Mouse (Mus musculus): ENCODE measurements around the gene Ccdc194. TPM values are rescaled to one million over a fixed set of nuclear protein-coding genes. Genes with fewer than 3 reads are reported as not detected.
A peak's percentile ranks its signal among the peaks of the same experiment; 100 is the strongest.
"Not testable (repeated sequence)": the region's sequence is repeated elsewhere in the genome, so short reads cannot be mapped to it uniquely, and the experiment has no call there.

Gene Ccdc194
- total and polyA plus RNA-seq, 3 experiments, result 0.10 TPM; not detected in 2

GRCm38 (mm10) chr8:71535663-71536062, 10.2 kb upstream of the Ccdc194 start:
- no peak overlapping the region for H3K27ac ChIP-seq
- WGBS, result 71% methylated on average over 5 of the region's 5 CpGs
- intact Hi-C loops (cut with DNase I), result no loop called here
- no peaks in the 10 kb centered on the region for H3K36me3 ChIP-seq (ENCODE audit: control insufficient read depth, insufficient read depth, low read length)
- H3K79me2 ChIP-seq (replicated peaks; ENCODE audit: control insufficient read depth, insufficient read depth, low read length), result no peaks in the 10 kb centered on the region
- DNase-seq, result no peak
- no peak overlapping the region for H3K4me3 ChIP-seq
- no peak for TF ChIP-seq CTCF (IDR thresholded peaks at IDR 0.05)
- no peak for TF ChIP-seq POLR2A (IDR thresholded peaks at IDR 0.05; ENCODE audit: insufficient read depth, low read depth, low read length)
- TF ChIP-seq EP300 (IDR thresholded peaks at IDR 0.05; ENCODE audit: insufficient read depth, low read depth, low read length), result no peak
- H3K4me1 ChIP-seq (ENCODE audit: control insufficient read depth, insufficient read depth, low read length), result peaks cover 5% of the 10 kb centered on the region; the same call in 1 of the 2 replicates
- H3K27me3 ChIP-seq (ENCODE audit: control insufficient read depth, insufficient read depth, low read length), result no peaks in the 10 kb centered on the region
- 0 out of 2 replicates have a peak overlapping the region, but pooled peaks have one; percentile 4 for H3K9ac ChIP-seq (ENCODE audit: low read depth, low read length)

DNA sequence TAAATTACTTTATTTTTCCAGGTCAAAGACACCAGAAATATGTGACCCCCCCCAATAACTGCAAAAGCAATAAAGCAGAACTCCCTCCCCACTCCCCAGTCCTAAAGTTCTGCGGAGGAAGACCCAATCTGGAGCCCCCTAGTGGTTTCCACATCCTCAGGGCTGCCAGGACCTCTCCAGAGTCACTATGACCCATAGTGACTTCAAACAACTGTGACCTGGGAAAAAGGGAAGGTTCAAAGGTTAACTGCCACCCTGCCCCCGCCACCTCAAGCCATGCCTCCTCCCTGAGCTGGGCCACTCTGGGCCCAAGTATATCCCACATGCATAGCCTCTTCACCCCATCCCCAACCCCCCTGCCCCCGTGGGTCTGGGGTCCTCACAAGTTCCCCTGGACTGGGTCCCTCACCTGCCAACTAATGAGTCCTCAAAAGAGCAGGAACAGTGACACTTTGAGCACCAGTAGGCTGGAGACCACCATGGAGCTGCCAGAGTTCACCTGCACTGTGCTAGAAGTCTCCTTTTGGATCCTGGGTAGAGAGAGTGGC, 8.8 kb upstream of the Ccdc194 start:
- Histone ChIP-seq H3K27ac (no peak overlapping the region), H3K4me1 (ENCODE audit: control insufficient read depth, insufficient read depth, low read length) (peaks cover 5% of the 10 kb centered on the region; the same call in 1 of the 2 replicates), H3K4me3 (no peak overlapping the region), H3K36me3 (ENCODE audit: control insufficient read depth, insufficient read depth, low read length) (no peaks in the 10 kb centered on the region), H3K9ac (ENCODE audit: low read depth, low read length) (no peak overlapping the region), H3K27me3 (ENCODE audit: control insufficient read depth, insufficient read depth, low read length) (no peaks in the 10 kb centered on the region), H3K79me2 (replicated peaks; ENCODE audit: control insufficient read depth, insufficient read depth, low read length) (no peaks in the 10 kb centered on the region)
- DNase-seq, result no peak
- intact Hi-C loops (cut with DNase I), result no loop called here
- TF ChIP-seq CTCF (IDR thresholded peaks at IDR 0.05) (peak; percentile 34), POLR2A (IDR thresholded peaks at IDR 0.05; ENCODE audit: insufficient read depth, low read depth, low read length) (no peak)
- WGBS, result 71% methylated on average over 3 of the region's 3 CpGs

DNA sequence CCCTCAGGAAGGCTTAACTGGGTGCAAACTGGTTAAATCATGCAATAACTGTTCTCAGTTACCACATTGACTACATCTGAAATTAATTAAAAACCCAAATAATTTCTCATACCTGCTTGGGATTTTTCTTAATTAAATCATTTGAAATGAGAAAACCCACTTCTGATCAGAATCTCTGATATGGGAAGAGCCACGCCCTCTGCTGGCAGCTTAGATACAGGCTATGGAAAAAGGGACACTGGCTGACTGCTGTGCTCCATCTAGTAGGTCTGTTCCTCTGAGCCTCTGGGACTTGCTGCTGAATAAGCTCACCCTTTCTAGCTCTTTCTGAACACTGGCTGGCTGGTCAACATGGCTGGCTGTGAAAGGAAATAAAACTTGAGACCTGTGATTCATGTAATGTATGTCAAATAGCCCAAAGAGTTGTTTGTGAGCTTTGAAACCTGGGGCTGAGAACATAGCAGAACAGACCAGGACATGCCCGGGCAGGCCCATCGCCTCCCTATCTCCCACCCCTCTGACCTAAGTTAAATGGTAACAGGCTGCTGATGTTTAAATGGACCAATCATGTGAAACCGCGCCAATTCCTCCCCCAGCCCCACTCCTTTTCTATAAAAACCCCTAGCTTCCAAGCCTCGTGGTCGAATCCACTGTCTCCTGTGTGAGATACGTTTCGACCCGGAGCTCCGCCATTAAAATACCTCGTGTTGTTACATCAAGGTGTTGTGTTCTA, 5.4 kb upstream of the Ccdc194 start:
- H3K27me3 ChIP-seq (ENCODE audit: control insufficient read depth, insufficient read depth, low read length); H3K4me3 ChIP-seq; intact Hi-C loops (cut with DNase I); H3K79me2 ChIP-seq (replicated peaks; ENCODE audit: control insufficient read depth, insufficient read depth, low read length); H3K9ac ChIP-seq (ENCODE audit: low read depth, low read length); H3K27ac ChIP-seq; H3K36me3 ChIP-seq (ENCODE audit: control insufficient read depth, insufficient read depth, low read length): not testable (repeated sequence)
- DNase-seq, result peak in 1 of 2 experiments; percentile 14
- WGBS, result 80% methylated on average over 7 of the region's 12 CpGs
- peaks cover 20% of the 10 kb centered on the region for H3K4me1 ChIP-seq (ENCODE audit: control insufficient read depth, insufficient read depth, low read length)
- peak; percentile 69 for TF ChIP-seq CTCF (IDR thresholded peaks at IDR 0.05)

DNA sequence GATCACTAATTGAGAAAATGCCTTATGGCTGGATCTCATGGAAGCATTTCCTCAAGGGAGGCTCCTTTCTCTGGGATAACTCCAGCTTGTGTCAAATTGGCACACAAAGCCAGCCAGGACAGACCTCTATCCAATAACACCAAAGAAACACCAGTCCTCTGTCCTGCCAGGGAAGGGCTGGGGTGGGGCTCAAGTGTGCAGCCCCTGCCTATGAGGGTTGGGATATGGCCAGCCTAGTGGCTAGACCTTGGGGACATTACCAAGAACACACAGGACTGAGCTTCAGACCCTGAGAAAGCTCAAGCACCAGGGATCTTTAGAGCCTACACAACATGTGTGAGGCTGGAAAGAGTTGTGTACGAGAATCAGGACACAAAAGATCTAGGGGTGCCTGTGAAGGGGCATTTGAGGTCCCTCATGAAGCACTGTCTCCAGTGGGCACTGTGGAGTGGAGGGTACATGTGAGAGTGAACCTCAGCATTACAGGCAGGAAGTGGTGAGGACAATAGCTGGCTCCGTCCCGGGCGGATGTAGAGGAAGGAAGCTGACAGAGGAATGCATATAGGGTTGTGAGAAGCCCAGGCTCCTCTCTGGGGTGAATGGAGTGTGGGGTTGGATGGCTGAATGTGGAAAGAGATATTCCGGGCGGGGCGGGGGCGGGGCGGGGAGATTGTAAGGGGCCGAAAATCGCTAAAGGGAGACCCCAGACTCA, 3.0 kb upstream of the Ccdc194 start:
- Histone ChIP-seq H3K27ac (peak overlapping the region; percentile 94), H3K27me3 (ENCODE audit: control insufficient read depth, insufficient read depth, low read length) (no peaks in the 10 kb centered on the region), H3K9ac (ENCODE audit: low read depth, low read length) (no peak overlapping the region), H3K36me3 (ENCODE audit: control insufficient read depth, insufficient read depth, low read length) (no peaks in the 10 kb centered on the region), H3K79me2 (replicated peaks; ENCODE audit: control insufficient read depth, insufficient read depth, low read length) (no peaks in the 10 kb centered on the region), H3K4me3 (no peak overlapping the region), H3K4me1 (ENCODE audit: control insufficient read depth, insufficient read depth, low read length) (peaks cover 19% of the 10 kb centered on the region)
- DNase-seq, result peak; percentile 57 to 66
- TF ChIP-seq EP300 (IDR thresholded peaks at IDR 0.05; ENCODE audit: insufficient read depth, low read depth, low read length), result peak; percentile 71; the same call in 1 of the 2 replicates
- TF ChIP-seq POLR2A (IDR thresholded peaks at IDR 0.05; ENCODE audit: insufficient read depth, low read depth, low read length), result peak; percentile 57; the same call in 1 of the 2 replicates
- no peak for TF ChIP-seq CTCF (IDR thresholded peaks at IDR 0.05)
- intact Hi-C loops (cut with DNase I), result no loop called here
- WGBS, result 40% methylated on average over 11 of the region's 11 CpGs

GRCm38 (mm10) chr8:71527162-71527870, 1.8 kb upstream of the Ccdc194 start:
- H3K9ac ChIP-seq (ENCODE audit: low read depth, low read length), result no peak overlapping the region
- no peaks in the 10 kb centered on the region for H3K27me3 ChIP-seq (ENCODE audit: control insufficient read depth, insufficient read depth, low read length)
- H3K79me2 ChIP-seq (replicated peaks; ENCODE audit: control insufficient read depth, insufficient read depth, low read length), result no peaks in the 10 kb centered on the region
- no peak for TF ChIP-seq CTCF (IDR thresholded peaks at IDR 0.05)
- H3K36me3 ChIP-seq (ENCODE audit: control insufficient read depth, insufficient read depth, low read length), result no peaks in the 10 kb centered on the region
- H3K27ac ChIP-seq, result peak overlapping the region; percentile 94
- H3K4me3 ChIP-seq, result no peak overlapping the region
- DNase-seq, result peak in 1 of 2 experiments; percentile 11
- intact Hi-C loops (cut with DNase I), result no loop called here
- 23% methylated on average over 3 of the region's 3 CpGs for WGBS
- peaks cover 19% of the 10 kb centered on the region for H3K4me1 ChIP-seq (ENCODE audit: control insufficient read depth, insufficient read depth, low read length)

Data from heart, adult 2 months (tissue).